Mouse (Mus musculus) embryo, embryonic 10 days (tissue): Measurements from ENCODE around the gene Adamts5.

Experiments used
- DNase-seq: peaks from one replicate; pipeline ENCODE4 v3.0.0-alpha.2; 2015; ENCODE audit warnings: low spot score

Gene Adamts5

GRCm38 (mm10) chr16:85819808-85820458 is 81.7 kb downstream of the Adamts5 start:
- DNase-seq = peak; percentile 58

- DNase-seq = no peak
Measured at GRCm38 (mm10) chr16:85814116-85814515, 87.5 kb downstream of the Adamts5 start.

DNA sequence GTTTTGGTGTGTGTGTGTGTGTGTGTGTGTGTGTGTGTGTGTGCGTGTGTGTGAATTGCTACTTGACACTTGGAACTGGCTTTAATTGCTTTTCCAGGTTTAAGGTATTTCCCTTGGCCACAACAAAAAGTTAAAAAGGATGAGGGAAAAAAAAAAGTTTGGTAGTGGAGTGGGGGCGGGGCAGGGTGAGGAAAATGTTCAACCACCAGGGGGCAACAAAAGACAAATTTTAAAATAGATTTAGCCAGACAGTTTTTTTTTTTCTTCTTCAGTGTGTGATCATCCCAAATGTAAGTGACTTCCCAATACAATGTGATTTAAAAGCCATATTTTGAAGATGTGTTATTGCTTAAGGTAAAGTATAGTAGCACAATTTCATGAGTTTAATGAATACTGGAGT is 94.0 kb downstream of the Adamts5 start:
- DNase-seq = peak; percentile 14

GRCm38 (mm10) chr16:85807072-85807471 is 94.6 kb downstream of the Adamts5 start:
- DNase-seq = peak; percentile 79
